Mouse (Mus musculus) lung, adult 2 months (tissue): Measurements from ENCODE around the gene Gnao1.

ENCODE experiments used
- CTCF ChIP-seq: fragments of 200-500 bp; IDR thresholded peaks from 2 replicates; pipeline ENCODE4 v1.5.1; 2011; ENCODE audit warnings: mild to moderate bottlenecking, low read length, control low read depth; ENCODE audit not compliant: insufficient read depth
- POLR2A ChIP-seq: fragments of 200-500 bp; IDR thresholded peaks from 2 replicates; pipeline ENCODE4 v1.6.1; 2011; ENCODE audit warnings: low read depth, mild to moderate bottlenecking, control low read depth, low read length, borderline replicate concordance; ENCODE audit errors: extremely low read depth

DNA sequence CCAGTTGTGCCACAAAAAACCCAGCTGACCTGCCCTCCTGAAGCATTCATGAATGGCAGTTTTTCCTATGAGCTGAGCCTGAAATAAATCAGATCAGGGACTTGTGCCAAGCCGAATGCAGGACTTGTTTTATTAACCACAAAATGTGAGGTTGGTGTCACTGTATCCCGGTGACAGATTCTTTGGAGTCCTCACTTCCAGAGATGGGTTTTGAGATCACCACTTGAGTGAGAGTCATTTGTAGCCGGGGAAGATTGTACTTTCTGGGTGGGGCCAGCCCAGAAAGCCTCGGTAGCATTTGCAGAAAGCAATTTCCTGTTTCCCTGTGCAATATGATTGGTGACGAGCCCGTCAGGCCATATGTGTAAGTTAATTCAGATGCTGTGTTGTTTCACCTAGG, 4.5 kb downstream of the Gnao1 start:
- TF ChIP-seq POLR2A: no peak
- TF ChIP-seq CTCF: no peak
